Mouse (Mus musculus) retina, embryonic 14.5 days (tissue): ENCODE measurements around the gene Myom1.
A peak's percentile ranks its signal among the peaks of the same experiment; 100 is the strongest.
"Not testable (repeated sequence)": the region's sequence is repeated elsewhere in the genome, so short reads cannot be mapped to it uniquely, and the experiment has no call there.

Experiments
- DNase-seq: peaks from one replicate; pipeline ENCODE4 v3.0.0-alpha.2; 2015; ENCODE audit warnings: low spot score

Gene Myom1

DNA sequence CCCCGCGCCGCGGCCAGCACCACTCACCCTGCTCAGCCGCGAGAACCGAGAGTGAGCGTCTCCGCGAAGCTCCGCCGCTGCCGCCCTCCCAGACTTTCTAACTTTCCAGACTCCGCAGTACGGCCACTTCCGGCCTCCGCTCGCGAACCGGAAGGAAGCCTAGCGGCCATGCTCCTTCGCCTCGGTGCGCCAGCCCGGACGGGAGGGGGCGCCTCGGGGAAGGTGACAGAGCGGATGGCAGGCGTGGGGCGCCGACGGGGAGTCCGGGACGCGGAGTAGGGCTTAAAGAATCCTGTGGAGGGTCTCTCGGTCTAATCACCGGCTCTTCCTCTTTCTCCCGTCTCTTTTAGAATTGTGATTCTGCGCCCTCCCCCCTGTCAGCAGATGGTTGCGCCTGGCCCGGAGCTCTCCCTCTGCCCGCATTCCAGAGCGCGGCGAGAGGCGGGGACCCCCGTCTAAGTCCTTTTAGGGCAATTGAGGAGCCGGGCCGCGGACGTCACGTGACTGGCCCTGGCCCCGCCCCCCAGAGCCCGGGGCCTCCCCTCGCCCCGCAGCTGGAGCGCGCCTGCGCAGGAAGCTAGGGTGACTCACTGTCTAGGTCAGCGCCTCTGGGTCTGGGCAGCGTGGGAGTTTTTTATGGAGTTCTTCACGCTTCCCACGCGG is at the start of gene Myom1:
TSS of gene Myom1 (plus strand) at position 553 of the 663 bp plus-strand sequence.
- peak; percentile 99 for DNase-seq

DNA sequence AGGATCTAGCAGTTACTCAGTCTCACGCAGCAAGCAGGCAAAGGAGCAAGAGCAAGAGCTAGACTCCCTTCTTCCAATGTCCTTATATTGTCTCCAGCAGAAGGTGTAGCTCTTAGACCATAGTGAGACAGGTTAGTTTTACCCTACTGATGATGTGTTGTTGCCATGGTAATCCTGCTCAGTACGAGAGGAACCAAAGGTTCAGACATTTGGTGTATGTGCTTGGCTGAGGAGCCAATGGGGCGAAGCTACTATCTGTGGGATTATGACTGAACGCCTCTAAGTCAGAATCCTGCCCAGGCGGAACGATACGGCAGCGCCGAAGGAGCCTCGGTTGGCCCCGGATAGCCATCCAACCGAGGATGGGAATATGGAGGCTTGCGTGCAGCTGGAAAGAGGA is 38.9 kb upstream of the Myom1 start:
- peak; percentile 18 for DNase-seq

DNA sequence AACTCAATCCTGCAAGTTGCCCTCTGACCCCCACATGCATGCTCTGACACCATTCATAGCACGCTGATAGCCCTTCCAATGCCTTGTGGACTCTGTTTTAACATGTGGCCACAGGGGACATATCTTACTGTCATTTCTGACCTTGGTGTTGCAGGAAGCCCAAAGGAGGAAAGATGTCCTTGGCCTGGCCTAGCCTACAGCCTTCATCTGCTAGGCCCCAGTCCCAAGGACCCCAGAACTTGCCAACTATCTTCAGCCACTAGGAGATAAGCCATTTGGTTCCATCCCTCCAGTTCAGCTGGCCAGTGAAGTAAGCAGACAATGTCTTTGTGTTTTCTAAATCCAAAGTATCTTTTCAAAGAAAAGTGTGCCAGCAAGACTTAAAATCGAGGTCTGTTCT is 37.2 kb upstream of the Myom1 start:
- DNase-seq = no peak

DNA sequence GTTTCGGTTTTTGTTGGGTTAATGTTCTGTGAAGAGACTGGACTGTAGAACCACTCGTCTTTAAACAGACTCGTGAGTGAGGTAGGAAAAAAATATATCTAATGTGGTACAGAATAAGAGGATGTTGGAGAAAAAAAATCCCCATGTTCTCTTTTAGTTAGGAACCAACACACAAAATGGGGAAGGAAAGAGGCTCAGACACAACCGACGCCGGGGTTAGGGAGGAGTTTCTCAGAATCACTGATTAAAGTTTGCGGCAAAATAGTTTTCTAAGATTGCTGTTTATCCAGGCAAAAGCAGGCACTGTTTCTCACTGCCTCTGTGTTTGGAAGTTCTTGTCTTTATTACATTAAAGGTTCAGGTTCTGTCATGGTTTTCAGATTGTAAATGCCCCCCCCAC is 36.3 kb upstream of the Myom1 start:
- no peak for DNase-seq

DNA sequence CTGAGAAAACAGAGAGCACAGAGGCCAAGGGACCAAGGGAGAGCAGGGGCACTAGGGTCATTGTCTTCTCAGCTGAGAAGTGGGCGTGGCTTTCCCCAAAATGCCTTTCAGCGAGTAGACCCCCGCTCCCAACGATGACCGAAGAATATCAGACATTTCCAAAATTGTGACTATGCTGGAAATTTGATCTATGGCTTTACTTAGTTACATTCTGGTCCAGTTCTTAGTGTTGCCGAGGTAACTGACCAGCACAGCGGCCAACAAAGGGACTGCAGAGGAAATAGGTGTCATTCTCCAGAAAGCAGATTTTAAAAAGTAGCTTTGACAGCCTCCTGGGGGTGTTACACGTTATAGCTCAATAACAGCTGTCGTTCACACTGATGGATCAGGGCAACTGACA is 35.2 kb upstream of the Myom1 start:
- peak; percentile 23 for DNase-seq

DNA sequence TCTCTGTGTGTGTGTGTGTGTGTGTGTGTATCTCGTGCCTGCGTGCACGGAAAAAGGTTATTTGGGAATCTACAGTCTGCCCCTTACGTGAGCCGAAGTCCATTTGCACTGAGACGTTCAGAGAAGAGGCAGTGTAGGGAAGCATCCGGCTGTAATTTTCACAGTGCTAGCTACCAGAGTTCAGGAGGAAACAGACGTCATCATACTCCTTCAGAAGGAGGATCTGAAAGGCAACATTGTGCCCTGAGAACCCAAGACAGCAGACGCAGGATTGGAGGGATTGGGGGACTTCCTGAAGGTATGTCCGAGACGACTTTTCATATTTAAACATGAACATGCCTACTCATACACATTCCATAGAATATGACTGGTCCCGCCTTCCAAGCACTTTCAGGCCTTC is 34.8 kb upstream of the Myom1 start:
- no peak for DNase-seq

DNA sequence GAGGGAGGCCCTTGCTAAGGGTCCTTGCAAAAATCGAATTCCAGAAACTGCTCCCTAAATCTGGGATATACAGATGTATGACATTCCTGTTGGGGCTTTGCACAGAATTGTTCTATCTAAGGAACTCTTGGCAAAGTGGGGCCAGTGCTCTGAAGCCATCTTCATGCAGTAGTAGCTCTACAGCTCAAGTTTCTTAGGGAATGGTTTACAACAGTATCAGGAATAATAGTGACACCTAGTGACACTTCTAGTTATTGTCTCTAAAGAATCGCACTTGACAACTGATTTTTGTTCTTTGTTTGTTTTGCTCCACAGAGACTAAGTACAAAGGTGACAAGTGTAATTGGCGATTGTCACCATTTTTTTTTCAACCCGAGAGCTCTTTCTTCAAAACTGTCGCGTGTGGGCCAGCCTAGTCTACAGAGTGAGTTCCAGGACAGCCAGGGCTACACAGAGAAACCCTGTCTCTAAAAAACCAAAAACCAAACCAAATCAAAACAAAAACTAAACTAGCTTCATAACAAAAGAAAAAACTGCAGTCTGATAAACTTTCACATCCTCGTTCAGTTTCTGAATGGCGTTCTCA is 33.7 kb upstream of the Myom1 start:
- DNase-seq = peak; percentile 88

DNA sequence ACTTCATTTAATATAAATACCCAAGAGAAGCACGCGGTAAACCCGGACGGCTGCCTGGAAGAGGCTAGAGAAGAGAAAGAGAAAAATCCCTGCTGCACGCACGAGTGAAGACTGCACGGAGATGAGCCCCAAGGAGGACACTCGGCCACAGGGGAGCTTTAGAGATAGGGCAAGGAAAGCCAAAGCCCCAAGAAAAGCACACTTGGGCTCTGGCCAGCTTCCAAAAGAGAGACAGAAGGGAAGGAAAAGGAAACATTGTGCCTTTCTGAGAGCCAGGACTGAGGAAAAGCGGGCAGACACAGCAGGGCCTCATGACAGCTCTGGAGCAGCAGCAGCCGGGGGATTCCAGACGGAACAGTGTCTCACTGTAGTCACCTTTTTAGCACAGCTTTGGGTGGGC is 31.2 kb upstream of the Myom1 start:
- no peak for DNase-seq

DNA sequence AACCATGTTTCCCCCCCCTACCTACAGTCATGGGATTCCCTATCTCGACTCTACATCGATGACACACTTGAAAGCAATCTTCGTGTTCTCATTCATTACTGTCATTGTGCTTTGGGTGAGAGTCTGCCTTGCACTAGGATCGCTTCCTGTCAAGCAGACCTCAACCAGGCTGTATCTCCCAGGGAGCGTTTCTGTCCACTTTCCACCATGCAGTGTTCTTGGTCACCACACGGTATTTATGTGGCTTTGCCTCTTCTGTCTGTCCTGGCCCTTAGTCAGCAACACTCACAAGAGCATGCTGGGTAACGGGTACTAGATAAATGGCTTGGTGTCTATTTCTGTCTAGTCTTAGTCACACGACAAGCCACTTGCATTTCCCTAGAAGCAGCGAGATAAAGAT is 29.0 kb upstream of the Myom1 start:
- no peak for DNase-seq

DNA sequence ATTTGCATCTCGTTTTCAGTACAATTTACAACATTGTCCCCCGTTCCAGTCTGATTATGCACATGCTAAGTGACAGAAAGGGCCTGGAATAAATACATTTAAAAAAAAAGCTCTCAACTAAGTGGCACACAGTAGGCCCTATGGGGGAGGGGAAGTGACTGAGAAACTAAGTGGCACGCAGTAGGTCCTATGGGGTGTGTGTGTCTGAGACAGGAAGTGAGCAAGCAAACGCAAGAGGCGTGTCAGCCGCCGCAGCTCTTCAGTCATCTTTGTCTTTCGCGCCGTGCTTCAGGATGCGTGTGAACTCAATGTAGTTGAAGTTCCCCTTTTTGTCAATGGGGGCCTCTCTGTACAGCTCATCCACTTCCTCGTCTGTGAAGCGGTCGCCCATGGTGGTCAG is 28.4 kb upstream of the Myom1 start:
- not testable (repeated sequence) for DNase-seq

DNA sequence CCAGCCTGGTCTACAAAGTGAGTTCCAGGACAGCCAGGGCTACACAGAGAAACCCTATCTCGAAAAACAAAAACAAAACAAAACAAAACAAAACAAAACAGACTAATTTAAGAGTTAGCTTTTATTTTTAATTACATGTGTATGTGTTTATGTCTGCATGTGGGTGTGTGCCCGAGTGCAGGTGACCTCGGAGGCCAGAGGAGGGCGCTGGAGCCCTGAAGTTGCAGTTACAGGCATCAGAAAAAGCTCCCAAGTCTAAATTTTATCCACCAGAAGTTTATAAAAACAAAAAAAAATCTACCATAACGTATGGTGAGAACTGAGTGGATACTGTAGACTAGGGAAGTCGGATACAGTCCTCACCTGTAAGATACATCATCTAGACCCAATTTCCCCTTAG is 24.6 kb upstream of the Myom1 start:
- no peak for DNase-seq

DNA sequence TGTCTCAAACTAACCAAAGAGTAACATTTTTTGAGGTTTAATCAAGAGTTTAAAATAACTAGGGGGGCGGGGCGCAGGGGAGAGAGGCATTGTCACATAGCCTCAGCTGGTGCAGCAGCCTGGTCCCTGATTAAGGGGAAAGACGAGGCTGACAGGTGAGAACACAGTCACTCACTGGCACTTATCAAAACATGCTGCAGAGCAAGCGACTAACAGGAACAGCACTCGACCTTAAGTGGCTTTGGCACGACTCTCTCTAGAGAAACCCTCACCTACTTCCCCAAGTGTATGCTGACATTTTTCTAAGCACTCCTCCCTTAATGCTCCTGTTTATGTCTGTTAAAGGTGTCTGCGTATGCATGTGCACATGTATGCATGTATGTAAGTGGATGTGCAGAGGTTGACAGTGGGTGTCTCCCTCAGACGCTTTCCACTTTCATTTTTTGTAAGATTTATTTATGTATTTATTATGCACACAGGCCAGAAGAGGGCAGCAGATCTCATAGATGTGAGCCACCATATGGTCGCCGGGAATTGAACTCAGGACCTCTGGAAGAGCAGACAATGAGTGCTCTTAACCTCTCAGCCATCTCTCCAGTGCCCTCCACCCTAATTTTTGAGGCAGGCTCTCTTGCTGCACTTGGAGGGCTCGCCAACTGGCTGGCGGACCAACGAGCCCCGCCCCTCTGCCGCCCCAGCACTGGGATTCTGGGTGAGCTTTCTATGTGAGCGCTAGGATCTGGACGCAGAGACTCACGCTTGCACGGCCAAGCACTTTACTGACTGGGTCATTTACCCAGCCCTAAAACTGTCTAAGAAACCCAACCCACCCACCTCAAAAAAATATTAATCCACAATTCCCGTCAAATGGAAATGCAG is 22.8 kb upstream of the Myom1 start:
- DNase-seq = no peak

DNA sequence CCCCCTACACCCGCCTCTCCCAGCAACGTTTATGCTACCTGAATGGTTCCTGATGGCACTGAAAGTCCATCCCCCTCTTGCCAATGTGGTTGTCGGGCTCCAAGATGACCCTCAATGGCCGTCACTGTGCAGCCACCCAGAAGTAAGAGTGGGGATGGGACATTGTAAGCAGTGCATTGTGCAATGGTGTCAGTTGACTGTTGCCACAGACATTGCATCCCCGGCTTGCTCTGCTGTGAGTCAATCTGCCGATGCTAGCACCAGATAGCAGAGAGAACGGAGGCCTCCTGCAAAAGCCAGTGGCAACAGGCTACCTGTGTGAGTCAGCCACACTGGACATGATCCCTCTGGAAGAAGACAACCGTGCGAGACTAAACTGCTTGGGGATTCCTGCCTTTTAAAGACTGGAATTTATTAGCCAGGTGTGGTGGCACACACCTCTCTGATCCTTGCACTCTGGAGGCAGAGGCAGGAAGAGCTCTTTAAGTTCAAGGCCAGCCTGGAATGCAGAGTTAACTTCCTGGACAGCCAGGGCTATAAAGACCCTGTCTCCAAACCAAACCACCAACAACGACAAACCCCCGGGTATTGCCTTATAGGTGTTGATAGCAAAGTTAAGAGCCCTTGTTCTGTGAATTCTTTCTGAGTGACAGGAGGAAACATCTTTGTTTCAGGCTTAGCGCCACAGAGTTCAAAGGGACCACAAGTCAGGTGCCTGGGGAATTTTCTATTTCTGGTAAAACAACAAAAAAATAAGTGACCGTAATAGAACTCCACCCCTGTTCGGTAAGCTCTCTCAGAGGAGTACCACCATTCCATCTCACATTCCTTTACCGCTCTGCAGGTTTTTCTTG is 16.7 kb upstream of the Myom1 start:
- DNase-seq = no peak

DNA sequence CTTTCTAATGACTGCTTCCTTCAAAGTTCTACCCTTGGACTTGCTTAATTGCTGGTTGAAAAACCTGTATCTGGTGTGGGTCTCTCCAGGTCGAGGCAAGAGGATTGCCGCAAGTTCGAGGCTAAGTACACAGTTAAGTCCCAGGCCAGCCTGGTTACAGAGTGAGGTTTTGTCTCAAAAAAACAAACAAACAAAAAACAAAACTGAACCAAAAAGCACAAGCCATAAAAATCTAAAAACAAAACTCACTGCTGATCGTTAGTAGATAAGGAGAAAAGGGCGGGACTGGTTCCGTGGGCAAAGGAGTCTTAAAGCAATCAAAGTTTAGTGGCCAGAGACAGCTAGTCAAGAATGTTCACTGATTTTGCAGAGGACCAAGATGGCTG is 16.1 kb upstream of the Myom1 start:
- DNase-seq = no peak

DNA sequence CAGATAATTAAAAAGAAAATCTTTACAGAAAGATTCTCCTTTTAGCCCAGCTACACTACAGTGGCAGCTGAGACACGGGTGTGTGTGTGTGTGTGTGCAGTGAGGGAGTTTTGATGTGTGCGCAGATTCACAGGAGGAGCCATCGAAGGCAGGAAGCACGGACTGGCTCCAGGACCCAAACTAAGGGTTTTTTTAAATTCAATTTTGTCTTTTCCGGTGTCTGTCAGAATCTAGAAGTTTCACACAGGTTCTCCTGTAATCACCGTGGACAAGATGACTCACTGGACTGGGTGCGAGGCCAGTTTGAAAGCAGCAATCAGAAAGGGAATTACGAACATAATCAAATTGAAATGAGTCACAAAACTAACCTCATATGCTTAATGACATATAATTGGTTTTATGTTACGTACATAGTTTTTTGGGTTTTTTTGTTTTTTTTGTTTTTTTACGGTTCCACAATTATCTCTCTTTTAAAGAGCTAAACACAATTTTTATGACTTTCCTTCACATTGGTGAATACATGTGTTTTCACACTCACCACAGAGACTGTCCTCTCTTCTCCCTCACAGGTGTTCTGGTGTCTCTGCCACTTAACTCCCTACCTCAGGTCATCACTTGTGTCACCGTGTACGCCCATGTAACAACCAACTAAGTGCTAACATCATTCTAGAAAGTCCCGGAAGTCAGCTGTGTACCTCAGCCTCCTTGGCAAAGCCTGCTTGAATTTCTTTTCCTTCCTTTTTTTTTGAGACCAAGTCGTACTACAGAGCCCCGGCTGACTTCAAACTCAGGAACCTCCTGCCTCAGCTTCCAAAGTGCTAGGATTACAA is 15.4 kb upstream of the Myom1 start:
- DNase-seq = no peak

DNA sequence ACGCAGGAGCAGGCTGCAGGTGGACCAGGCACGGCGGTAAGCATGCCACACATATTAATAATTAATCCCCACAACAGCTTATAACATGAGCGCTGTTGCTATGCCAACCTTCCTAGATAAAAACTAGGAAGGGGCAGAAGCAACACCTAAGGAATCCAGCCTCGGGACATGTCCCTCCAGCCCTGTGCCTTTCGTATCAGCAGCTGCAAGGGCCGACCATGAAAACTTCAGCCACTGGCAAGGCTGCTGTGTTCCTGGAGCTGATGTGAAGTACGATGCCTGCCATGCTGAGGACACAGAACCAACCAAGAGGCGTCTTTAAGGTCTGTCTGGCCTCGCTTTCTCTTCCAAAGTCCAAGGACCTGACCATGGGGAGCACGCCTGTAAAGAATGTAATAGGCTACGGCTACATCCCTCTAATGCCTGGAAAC is 14.1 kb upstream of the Myom1 start:
- DNase-seq = no peak

DNA sequence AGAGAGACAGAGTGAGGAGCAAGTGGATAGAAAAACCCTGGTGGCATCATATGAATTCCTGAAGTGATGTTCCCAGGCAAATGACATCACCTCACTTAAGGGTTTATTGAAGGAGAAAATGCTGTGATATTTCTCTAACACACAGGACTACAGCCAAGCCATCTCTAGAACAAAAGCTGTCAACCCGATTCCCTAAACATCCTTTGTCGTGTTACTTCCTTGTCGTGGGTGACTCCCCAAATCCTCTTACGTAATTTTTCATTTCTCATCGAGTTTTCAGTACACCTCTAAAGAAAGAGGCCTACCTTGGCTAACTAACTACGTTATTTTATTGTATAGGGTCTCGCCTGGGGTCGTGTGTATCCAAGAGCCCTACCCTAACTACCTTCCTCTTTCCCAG is 13.0 kb upstream of the Myom1 start:
- DNase-seq = peak; percentile 26

DNA sequence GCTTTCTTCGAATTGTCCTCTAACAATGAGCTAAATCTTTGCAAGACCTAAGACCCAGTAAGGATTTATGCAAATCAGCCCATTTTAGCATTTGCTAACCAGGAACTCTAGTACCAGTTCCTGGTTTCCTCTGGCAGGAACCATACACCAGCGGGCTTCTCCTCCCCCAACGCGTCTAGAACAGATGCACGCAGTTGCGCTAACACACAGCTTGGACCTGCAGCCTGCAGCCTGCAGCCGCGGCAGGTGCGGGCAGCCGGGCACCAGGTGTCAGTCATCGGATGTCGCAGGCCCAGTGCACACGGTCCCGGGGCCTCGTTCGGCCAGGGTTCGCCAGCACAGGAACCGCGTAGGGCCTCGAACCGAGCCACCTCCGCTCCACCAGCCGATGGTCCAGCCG is 12.4 kb upstream of the Myom1 start:
- DNase-seq = no peak

DNA sequence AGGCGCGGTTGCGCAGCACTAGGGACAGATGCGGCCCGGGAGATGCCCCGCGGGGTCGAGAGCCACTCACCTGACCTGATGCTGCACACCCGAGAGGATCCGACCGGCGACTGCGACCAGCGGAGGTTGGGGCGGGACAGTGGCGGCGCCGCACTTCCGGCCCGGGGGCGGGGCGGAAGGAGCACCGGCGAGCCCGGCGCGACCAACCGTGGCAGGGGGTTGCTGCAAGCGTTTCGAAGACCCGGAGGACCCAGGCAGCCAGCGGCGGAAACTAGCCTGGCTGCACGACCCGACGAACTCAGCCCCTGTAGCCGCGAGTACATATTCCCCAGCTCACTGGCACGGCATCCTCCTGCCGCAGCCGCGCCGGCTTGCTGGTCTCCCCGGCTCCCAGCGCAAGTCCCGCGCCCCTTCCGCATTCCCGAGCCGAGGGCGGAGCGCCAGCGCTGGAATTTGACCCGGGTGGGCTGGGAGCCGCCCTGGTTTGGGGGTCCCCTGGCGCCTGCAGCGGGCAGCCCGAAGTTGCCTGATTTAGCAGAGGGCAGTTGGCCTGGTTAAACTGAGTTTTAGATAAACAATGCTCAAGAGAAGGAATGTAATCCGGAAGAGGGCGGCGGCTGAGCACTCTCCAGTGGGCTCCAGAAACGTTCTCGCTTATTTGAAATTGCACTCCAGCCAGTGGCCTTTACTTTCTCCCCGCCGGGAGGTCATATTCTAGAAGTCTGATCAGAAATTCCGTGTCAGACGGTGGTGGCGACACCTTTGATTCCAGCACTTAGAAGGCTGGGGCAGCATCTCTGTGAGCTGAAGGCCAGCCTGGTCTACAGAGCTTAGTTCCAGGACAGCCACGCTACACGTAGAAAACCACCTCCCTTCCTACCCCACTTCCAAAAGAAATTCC is 11.8 kb upstream of the Myom1 start:
- peak; percentile 85 for DNase-seq
